Mouse (Mus musculus) retina, adult 2 months (tissue): ENCODE data around the gene E330021D16Rik.

Source experiments
- DNase-seq: peaks from one replicate; pipeline ENCODE4 v3.0.0-alpha.2; 2012; ENCODE audit warnings: low read depth, low spot score

Gene E330021D16Rik

GRCm38 (mm10) chr6:136422084-136422853, 6.9 kb upstream of the E330021D16Rik start:
- DNase-seq, result peak; percentile 48

- no peak for DNase-seq
Observed at GRCm38 (mm10) chr6:136421059-136421458, 5.7 kb upstream of the E330021D16Rik start.

- no peak for DNase-seq
Observed at GRCm38 (mm10) chr6:136418889-136419835, 3.8 kb upstream of the E330021D16Rik start.

- no peak for DNase-seq
Observed at GRCm38 (mm10) chr6:136418333-136418848, 3.0 kb upstream of the E330021D16Rik start.

GRCm38 (mm10) chr6:136417864-136418263, 2.5 kb upstream of the E330021D16Rik start:
- no peak for DNase-seq

GRCm38 (mm10) chr6:136413856-136414362, 1.5 kb downstream of the E330021D16Rik start:
- no peak for DNase-seq

GRCm38 (mm10) chr6:136407608-136408192, 7.7 kb downstream of the E330021D16Rik start:
- no peak for DNase-seq

GRCm38 (mm10) chr6:136396860-136397259, 18.5 kb downstream of the E330021D16Rik start:
- no peak for DNase-seq

- DNase-seq, result no peak
Observed at GRCm38 (mm10) chr6:136390262-136390661, 25.1 kb downstream of the E330021D16Rik start.

GRCm38 (mm10) chr6:136385287-136385686, 30.1 kb downstream of the E330021D16Rik start:
- DNase-seq, result no peak

- DNase-seq, result no peak
Observed at GRCm38 (mm10) chr6:136383218-136383617, 32.2 kb downstream of the E330021D16Rik start.

GRCm38 (mm10) chr6:136376097-136376496, 39.3 kb downstream of the E330021D16Rik start:
- no peak for DNase-seq

GRCm38 (mm10) chr6:136364430-136365098, 50.8 kb downstream of the E330021D16Rik start:
- no peak for DNase-seq

- no peak for DNase-seq
Observed at GRCm38 (mm10) chr6:136364008-136364407, 51.4 kb downstream of the E330021D16Rik start.

- DNase-seq, result no peak
Observed at GRCm38 (mm10) chr6:136363313-136363712, 52.1 kb downstream of the E330021D16Rik start.

- DNase-seq, result no peak
Observed at GRCm38 (mm10) chr6:136358471-136358870, 56.9 kb downstream of the E330021D16Rik start.

GRCm38 (mm10) chr6:136353399-136354184, 61.8 kb downstream of the E330021D16Rik start:
- peak; percentile 47 for DNase-seq
